Mouse (Mus musculus) midbrain, embryonic 14.5 days (tissue): ENCODE results near the gene Epb41l5. TPM values are rescaled to one million over a fixed set of nuclear protein-coding genes. Genes with fewer than 3 reads are reported as not detected.

Source experiments
- ATAC-seq: fragments of 200-750 bp; cut with Nextera tagmentation; 2 replicates; pipeline ENCODE4 v1.8.0; 2017; ENCODE audit warnings: moderate number of reproducible peaks, moderate library complexity; ENCODE audit not compliant: low FRiP score, low TSS enrichment
- DNase-seq: peaks from one replicate; pipeline ENCODE4 v3.0.0-alpha.2; 2015
- H3K27ac ChIP-seq: fragments of 300-500 bp; sonication (generic); replicated peaks from 2 replicates; pipeline ENCODE4 v1.5.1; 2014; ENCODE audit warnings: mild to moderate bottlenecking, low read depth, low read length, moderate library complexity
- H3K27me3 ChIP-seq: fragments of 300-500 bp; sonication (generic); 2 replicates; pipeline ENCODE4 v1.6.1; 2014; ENCODE audit warnings: low read length, control low read depth, mixed read lengths; ENCODE audit not compliant: control insufficient read depth, insufficient read depth
- H3K36me3 ChIP-seq: fragments of 300-500 bp; sonication (generic); 2 replicates; pipeline ENCODE4 v1.6.1; 2014; ENCODE audit warnings: low read length, control low read depth; ENCODE audit not compliant: control insufficient read depth, insufficient read depth
- H3K4me1 ChIP-seq: fragments of 300-500 bp; sonication (generic); 2 replicates; pipeline ENCODE4 v1.6.1; 2014; ENCODE audit warnings: mild to moderate bottlenecking, antibody characterized with exemption, low read length, control low read depth; ENCODE audit not compliant: control insufficient read depth, insufficient read depth
- H3K4me2 ChIP-seq: fragments of 300-500 bp; sonication (generic); 2 replicates; pipeline ENCODE4 v1.6.1; 2014; ENCODE audit warnings: mild to moderate bottlenecking, low read length, moderate library complexity
- H3K4me3 ChIP-seq: fragments of 300-500 bp; sonication (generic); replicated peaks from 2 replicates; pipeline ENCODE4 v1.5.1; 2014; ENCODE audit warnings: low read depth, low read length
- H3K9ac ChIP-seq: fragments of 300-500 bp; sonication (generic); replicated peaks from 2 replicates; pipeline ENCODE4 v1.6.1; 2014; ENCODE audit warnings: mild to moderate bottlenecking, low read length, moderate library complexity
- H3K9me3 ChIP-seq: fragments of 300-500 bp; sonication (generic); 2 replicates; pipeline ENCODE4 v1.6.1; 2016; ENCODE audit warnings: low read length, control low read depth, mixed read lengths; ENCODE audit not compliant: control insufficient read depth
- WGBS: fragments of 180-500 bp; shearing (Covaris S2); extraction: QIAGEN DNeasy Blood & Tissue Kit; methylation state at CpG from one replicate; pipeline ENCODE4 v1.1.7; 2014; 5-methylcytosine and 5-hydroxymethylcytosine counted together
- polyA plus RNA-seq: library from polyadenylated mRNA; unstranded; fragments of >200 nt; fragmentation: Nextera tagmentation; extraction: Ambion mirVana; gene quantifications from 2 replicates; pipeline ENCODE4 v1.2.1, GENCODE M21; 2014

Epb41l5 gene
- polyA plus RNA-seq, 1 experiment from 2014 or later = 23.5 TPM

- Histone ChIP-seq H3K27ac (no peak overlapping the region), H3K36me3 (peaks cover 16% of the 10 kb centered on the region), H3K9ac (no peak overlapping the region), H3K9me3 (no peaks in the 10 kb centered on the region), H3K27me3 (no peaks in the 10 kb centered on the region), H3K4me2 (no peak overlapping the region), H3K4me1 (no peaks in the 10 kb centered on the region), H3K4me3 (no peak overlapping the region)
- 88% methylated on average over 18 of the region's 18 CpGs for WGBS
- ATAC-seq (0 out of 2 replicates have a peak, but pooled peaks have one; percentile 31), DNase-seq (peak; percentile 57)
These were observed 115.6 kb downstream of the Epb41l5 start for GRCm38 (mm10) chr1:119533093-119533805.

- Histone ChIP-seq H3K9me3 (no peaks in the 10 kb centered on the region), H3K9ac (no peak overlapping the region), H3K4me3 (no peak overlapping the region), H3K4me2 (no peak overlapping the region), H3K27ac (no peak overlapping the region), H3K4me1 (0 out of 2 replicates have a peak, but pooled peaks cover 3% of the 10 kb centered on the region), H3K27me3 (no peaks in the 10 kb centered on the region), H3K36me3 (peaks cover 18% of the 10 kb centered on the region)
- DNase-seq (no peak), ATAC-seq (peak; percentile 62)
- WGBS = 98% methylated on average over 6 of the region's 6 CpGs
These were observed 116.6 kb downstream of the Epb41l5 start for GRCm38 (mm10) chr1:119532165-119532564.

- ATAC-seq (no peak), DNase-seq (no peak)
- 94% methylated on average over 13 of the region's 13 CpGs for WGBS
- Histone ChIP-seq H3K36me3 (peaks cover 18% of the 10 kb centered on the region), H3K4me3 (no peak overlapping the region), H3K9me3 (no peaks in the 10 kb centered on the region), H3K9ac (no peak overlapping the region), H3K27ac (no peak overlapping the region), H3K27me3 (no peaks in the 10 kb centered on the region), H3K4me2 (no peak overlapping the region), H3K4me1 (peaks cover 11% of the 10 kb centered on the region)
These were observed 117.9 kb downstream of the Epb41l5 start for GRCm38 (mm10) chr1:119530941-119531340.

- 2% methylated on average over 76 of the region's 82 CpGs for WGBS
- DNase-seq (peak; percentile 92), ATAC-seq (peak; percentile 96)
- Histone ChIP-seq H3K36me3 (peaks cover 18% of the 10 kb centered on the region), H3K27ac (peak within 1 kb of the TSS; percentile 85), H3K4me2 (peak within 1 kb of the TSS; percentile 86), H3K4me1 (peaks cover 24% of the 10 kb centered on the region), H3K9ac (peak within 1 kb of the TSS; percentile 79), H3K27me3 (no peaks in the 10 kb centered on the region), H3K4me3 (peak within 1 kb of the TSS; percentile 66), H3K9me3 (no peaks in the 10 kb centered on the region)
These were observed 122.9 kb downstream of the Epb41l5 start, which contains the start of gene Tmem185b for GRCm38 (mm10) chr1:119525689-119526591. TSS of gene Tmem185b (plus strand) at chr1:119526160.

- peak overlapping the region; percentile 79 for H3K9ac ChIP-seq
- H3K4me1 ChIP-seq = peaks cover 27% of the 10 kb centered on the region
- peak; percentile 73 for DNase-seq
- no peaks in the 10 kb centered on the region for H3K27me3 ChIP-seq
- H3K9me3 ChIP-seq = no peaks in the 10 kb centered on the region
- no peak overlapping the region for H3K27ac ChIP-seq
- WGBS = 11% methylated on average over 5 of the region's 5 CpGs
- peak overlapping the region; percentile 86 for H3K4me2 ChIP-seq
- no peak for ATAC-seq
- peak overlapping the region; percentile 66 for H3K4me3 ChIP-seq
- H3K36me3 ChIP-seq = peaks cover 17% of the 10 kb centered on the region
These were observed 123.8 kb downstream of the Epb41l5 start for GRCm38 (mm10) chr1:119525004-119525444.

- peaks cover 27% of the 10 kb centered on the region for H3K4me1 ChIP-seq
- H3K27ac ChIP-seq = no peak overlapping the region
- no peak for ATAC-seq
- no peak overlapping the region for H3K4me2 ChIP-seq
- peaks cover 5% of the 10 kb centered on the region for H3K36me3 ChIP-seq
- no peaks in the 10 kb centered on the region for H3K27me3 ChIP-seq
- no peak overlapping the region for H3K4me3 ChIP-seq
- WGBS = 96% methylated on average over 7 of the region's 7 CpGs
- no peak for DNase-seq
- H3K9ac ChIP-seq = no peak overlapping the region
- no peaks in the 10 kb centered on the region for H3K9me3 ChIP-seq
These were observed 125.0 kb downstream of the Epb41l5 start for GRCm38 (mm10) chr1:119523826-119524225.

- H3K27ac ChIP-seq = no peak overlapping the region
- no peak overlapping the region for H3K9ac ChIP-seq
- no peak overlapping the region for H3K4me2 ChIP-seq
- no peaks in the 10 kb centered on the region for H3K9me3 ChIP-seq
- 82% methylated on average over 7 of the region's 7 CpGs for WGBS
- peaks cover 27% of the 10 kb centered on the region for H3K4me1 ChIP-seq
- no peaks in the 10 kb centered on the region for H3K27me3 ChIP-seq
- DNase-seq (no peak), ATAC-seq (no peak)
- H3K4me3 ChIP-seq = no peak overlapping the region
- H3K36me3 ChIP-seq = peaks cover 2% of the 10 kb centered on the region; the same call in 1 of the 2 replicates
These were observed 125.4 kb downstream of the Epb41l5 start for GRCm38 (mm10) chr1:119523369-119523768.

GRCm38 (mm10) chr1:119522726-119523125, 126.1 kb downstream of the Epb41l5 start:
- DNase-seq (no peak), ATAC-seq (no peak)
- no peak overlapping the region for H3K4me2 ChIP-seq
- H3K4me1 ChIP-seq = peaks cover 27% of the 10 kb centered on the region
- H3K36me3 ChIP-seq = no peaks in the 10 kb centered on the region
- H3K9me3 ChIP-seq = no peaks in the 10 kb centered on the region
- H3K27ac ChIP-seq = no peak overlapping the region
- WGBS = 81% methylated on average over 4 of the region's 4 CpGs
- no peak overlapping the region for H3K4me3 ChIP-seq
- no peaks in the 10 kb centered on the region for H3K27me3 ChIP-seq
- no peak overlapping the region for H3K9ac ChIP-seq
